Mouse (Mus musculus): ENCODE measurements around the gene Cd300e.

DNA sequence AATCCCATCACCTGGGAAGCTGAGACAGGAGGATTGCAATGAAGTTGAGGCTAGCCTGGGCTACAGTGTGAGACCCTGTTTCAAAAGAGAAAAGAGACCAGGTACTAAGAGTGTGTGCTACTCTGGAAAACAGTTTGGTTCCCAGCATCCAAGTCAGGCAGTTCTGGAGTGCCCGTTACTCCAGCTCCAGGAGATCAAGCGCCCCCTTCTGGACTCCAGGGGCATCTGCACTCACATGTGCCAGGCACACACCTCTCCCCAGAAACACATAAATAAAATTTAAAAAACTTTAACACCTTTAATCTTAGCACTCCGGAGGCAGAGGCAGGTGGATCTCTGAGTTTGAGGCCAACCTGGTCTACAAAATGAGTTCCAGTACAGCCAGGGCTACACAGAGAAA is 19.4 kb upstream of the Cd300e start:
- no peak for TF ChIP-seq CTCF (IDR thresholded peaks at IDR 0.05)
- no peak for TF ChIP-seq EP300 (IDR thresholded peaks at IDR 0.05)
